Mouse (Mus musculus) intestine, postnatal 0 days (tissue): ENCODE data around the gene Cldn24. TPM values are rescaled to one million over a fixed set of nuclear protein-coding genes. Genes with fewer than 3 reads are reported as not detected.
"Not testable (repeated sequence)": the region's sequence is repeated elsewhere in the genome, so short reads cannot be mapped to it uniquely, and the experiment has no call there.

ENCODE experiments used
- ATAC-seq: fragments of 200-750 bp; cut with Nextera tagmentation; 2 replicates; pipeline ENCODE4 v1.8.0; 2017; ENCODE audit warnings: mild to moderate bottlenecking, moderate TSS enrichment, moderate library complexity
- H3K27ac ChIP-seq: fragments of 300-500 bp; sonication (generic); 2 replicates; pipeline ENCODE4 v1.5.1; 2014; ENCODE audit warnings: mild to moderate bottlenecking, low read depth, low read length, moderate library complexity
- H3K27me3 ChIP-seq: fragments of 300-500 bp; sonication (generic); replicated peaks from 2 replicates; pipeline ENCODE4 v1.6.1; 2014; ENCODE audit warnings: low read length, mixed read lengths; ENCODE audit not compliant: control insufficient read depth, insufficient read depth
- H3K36me3 ChIP-seq: fragments of 300-500 bp; sonication (generic); 2 replicates; pipeline ENCODE4 v1.6.1; 2014; ENCODE audit warnings: mild to moderate bottlenecking, moderate library complexity; ENCODE audit not compliant: control insufficient read depth, insufficient read depth
- H3K4me1 ChIP-seq: fragments of 300-500 bp; sonication (generic); replicated peaks from 2 replicates; pipeline ENCODE4 v1.6.1; 2014; ENCODE audit warnings: antibody characterized with exemption, low read length, mixed read lengths; ENCODE audit not compliant: control insufficient read depth, insufficient read depth
- H3K4me2 ChIP-seq: fragments of 300-500 bp; sonication (generic); replicated peaks from 2 replicates; pipeline ENCODE4 v1.6.1; 2014; ENCODE audit warnings: low read depth, mild to moderate bottlenecking, moderate library complexity
- H3K4me3 ChIP-seq: fragments of 300-500 bp; sonication (generic); 2 replicates; pipeline ENCODE4 v1.5.1; 2014; ENCODE audit warnings: low read depth, low read length
- H3K9ac ChIP-seq: fragments of 300-500 bp; sonication (generic); 2 replicates; pipeline ENCODE4 v1.6.1; 2014; ENCODE audit warnings: mild to moderate bottlenecking, low read depth, low read length
- H3K9me3 ChIP-seq: fragments of 300-500 bp; sonication (generic); 2 replicates; pipeline ENCODE4 v1.6.1; 2016; ENCODE audit warnings: mixed run types; ENCODE audit not compliant: control insufficient read depth
- CTCF ChIP-seq: sonication (generic); IDR thresholded peaks from 2 replicates; pipeline ENCODE4 v1.5.1; 2016; ENCODE audit warnings: low read depth, mild to moderate bottlenecking, control low read depth, antibody characterized with exemption, moderate library complexity
- WGBS: fragments of 180-500 bp; shearing (Covaris S2); extraction: QIAGEN DNeasy Blood & Tissue Kit; methylation state at CpG from one replicate; pipeline ENCODE4 v1.1.7; 2014; 5-methylcytosine and 5-hydroxymethylcytosine counted together
- polyA plus RNA-seq: library from polyadenylated mRNA; unstranded; fragments of >200 nt; fragmentation: Nextera tagmentation; extraction: Ambion mirVana; gene quantifications from 2 replicates; pipeline ENCODE4 v1.2.1, GENCODE M21; 2015

The Cldn24 gene
- polyA plus RNA-seq, 1 experiment from 2014 or later, result not detected

DNA sequence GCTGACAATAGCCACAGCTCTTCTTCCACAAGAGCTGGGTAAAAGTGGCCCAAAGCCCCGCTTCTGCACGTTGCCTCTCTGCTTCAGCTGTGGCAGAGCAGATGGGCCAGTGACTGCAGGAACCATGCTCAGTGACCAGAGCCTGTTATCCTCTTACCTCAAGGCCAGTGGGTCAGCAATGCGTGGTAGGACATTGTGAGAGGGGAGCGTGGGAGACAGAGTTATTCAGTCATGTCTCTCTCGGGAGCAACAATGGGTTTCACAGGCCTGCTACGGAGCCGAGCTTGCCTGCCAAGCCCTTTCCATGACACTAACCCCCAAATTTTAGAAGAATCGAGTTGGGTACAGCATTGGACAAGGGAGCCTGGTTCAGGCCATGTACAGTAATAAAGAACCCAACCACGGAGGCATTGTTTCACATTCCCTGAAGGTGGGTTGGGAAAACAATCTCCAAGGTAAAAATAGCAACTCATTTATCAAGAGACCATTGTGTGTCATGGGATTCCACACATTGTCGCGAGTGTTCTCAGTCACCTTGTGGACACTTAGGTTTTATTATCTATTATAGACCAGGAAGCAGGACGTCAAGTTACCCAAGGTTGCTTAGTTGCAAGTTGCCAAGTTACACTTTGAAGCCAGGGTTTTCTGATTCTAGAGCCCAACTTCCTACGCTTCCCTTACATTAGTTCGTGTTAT is 11.8 kb upstream of the Cldn24 start:
- Histone ChIP-seq H3K4me1 (no peaks in the 10 kb centered on the region), H3K27ac (no peak overlapping the region), H3K9me3 (no peaks in the 10 kb centered on the region), H3K36me3 (no peaks in the 10 kb centered on the region), H3K4me3 (no peak overlapping the region), H3K9ac (no peak overlapping the region), H3K4me2 (no peak overlapping the region), H3K27me3 (no peaks in the 10 kb centered on the region)
- ATAC-seq, result no peak
- WGBS, result 73% methylated on average over 14 of the region's 14 CpGs
- no peak for TF ChIP-seq CTCF

DNA sequence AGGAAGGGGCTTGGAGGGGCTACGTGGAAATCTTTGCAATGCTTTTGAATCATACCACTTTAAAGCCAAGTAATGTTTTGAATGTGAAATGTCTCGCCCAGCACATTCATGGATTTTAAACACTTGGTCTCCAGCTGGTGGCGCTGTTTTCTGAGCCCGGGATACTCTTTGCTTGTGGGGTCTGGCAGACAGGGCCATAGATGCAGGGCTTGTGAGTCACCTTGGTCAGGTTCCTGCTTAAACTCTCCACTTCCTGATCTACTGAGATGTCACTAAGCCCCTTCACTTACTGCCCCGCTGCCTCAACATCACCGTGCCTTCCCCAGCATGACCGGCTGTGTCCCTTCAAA is 11.3 kb upstream of the Cldn24 start:
- Histone ChIP-seq H3K27ac (no peak overlapping the region), H3K4me3 (no peak overlapping the region), H3K27me3 (no peaks in the 10 kb centered on the region), H3K4me1 (no peaks in the 10 kb centered on the region), H3K36me3 (no peaks in the 10 kb centered on the region), H3K9ac (no peak overlapping the region), H3K9me3 (no peaks in the 10 kb centered on the region), H3K4me2 (no peak overlapping the region)
- WGBS, result 77% methylated on average over 7 of the region's 7 CpGs
- no peak for ATAC-seq
- TF ChIP-seq CTCF, result peak; percentile 24; the same call in 1 of the 2 replicates

DNA sequence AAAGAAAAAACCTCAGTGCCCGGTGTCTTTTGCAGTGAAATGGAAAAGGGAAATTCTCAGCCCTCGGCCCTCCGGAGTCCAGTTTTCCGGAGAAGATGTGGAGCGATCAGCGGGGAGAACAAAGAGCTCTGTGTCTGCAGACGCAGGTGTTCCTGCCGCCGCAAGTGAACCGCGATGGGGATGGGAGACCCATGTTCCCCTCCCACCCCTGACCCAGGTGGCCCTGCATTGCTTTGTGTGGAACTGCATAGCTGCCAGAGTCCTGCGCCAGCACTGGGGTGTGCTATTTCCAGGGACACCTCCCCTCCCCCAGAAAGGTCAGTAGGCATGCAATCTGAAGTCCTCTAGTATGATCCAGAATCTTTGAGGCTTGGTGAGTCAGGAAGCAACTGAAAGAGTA is 10.7 kb upstream of the Cldn24 start:
- 85% methylated on average over 12 of the region's 12 CpGs for WGBS
- no peak for ATAC-seq
- H3K27me3 ChIP-seq, result no peaks in the 10 kb centered on the region
- no peaks in the 10 kb centered on the region for H3K4me1 ChIP-seq
- H3K9me3 ChIP-seq, result no peaks in the 10 kb centered on the region
- H3K9ac ChIP-seq, result no peak overlapping the region
- no peaks in the 10 kb centered on the region for H3K36me3 ChIP-seq
- no peak overlapping the region for H3K27ac ChIP-seq
- no peak overlapping the region for H3K4me2 ChIP-seq
- TF ChIP-seq CTCF, result no peak
- no peak overlapping the region for H3K4me3 ChIP-seq

DNA sequence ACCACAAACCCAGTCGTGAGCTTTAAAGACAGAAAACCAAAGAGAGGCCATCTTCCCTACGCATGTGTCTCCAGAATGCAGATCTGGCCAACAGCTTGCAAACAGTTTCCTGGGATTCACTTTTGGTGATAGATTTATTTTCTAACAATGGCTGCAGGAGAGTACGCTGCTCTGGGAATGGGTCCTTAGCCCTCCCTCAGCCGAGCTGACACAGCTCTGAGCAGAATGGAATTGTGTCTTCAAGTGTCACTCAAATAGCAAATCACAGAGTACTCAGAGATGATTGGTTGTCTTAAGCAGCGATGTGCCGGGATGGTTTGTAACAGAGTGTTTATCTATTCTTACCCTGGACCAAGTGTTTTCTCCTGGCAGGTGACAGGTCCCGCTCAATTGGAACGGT is 2.9 kb upstream of the Cldn24 start:
- ATAC-seq, result no peak
- Histone ChIP-seq H3K27ac (no peak overlapping the region), H3K4me3 (no peak overlapping the region), H3K36me3 (no peaks in the 10 kb centered on the region), H3K9me3 (no peaks in the 10 kb centered on the region), H3K4me2 (no peak overlapping the region), H3K9ac (no peak overlapping the region), H3K27me3 (no peaks in the 10 kb centered on the region), H3K4me1 (no peaks in the 10 kb centered on the region)
- WGBS, result 84% methylated on average over 8 of the region's 8 CpGs
- no peak for TF ChIP-seq CTCF

DNA sequence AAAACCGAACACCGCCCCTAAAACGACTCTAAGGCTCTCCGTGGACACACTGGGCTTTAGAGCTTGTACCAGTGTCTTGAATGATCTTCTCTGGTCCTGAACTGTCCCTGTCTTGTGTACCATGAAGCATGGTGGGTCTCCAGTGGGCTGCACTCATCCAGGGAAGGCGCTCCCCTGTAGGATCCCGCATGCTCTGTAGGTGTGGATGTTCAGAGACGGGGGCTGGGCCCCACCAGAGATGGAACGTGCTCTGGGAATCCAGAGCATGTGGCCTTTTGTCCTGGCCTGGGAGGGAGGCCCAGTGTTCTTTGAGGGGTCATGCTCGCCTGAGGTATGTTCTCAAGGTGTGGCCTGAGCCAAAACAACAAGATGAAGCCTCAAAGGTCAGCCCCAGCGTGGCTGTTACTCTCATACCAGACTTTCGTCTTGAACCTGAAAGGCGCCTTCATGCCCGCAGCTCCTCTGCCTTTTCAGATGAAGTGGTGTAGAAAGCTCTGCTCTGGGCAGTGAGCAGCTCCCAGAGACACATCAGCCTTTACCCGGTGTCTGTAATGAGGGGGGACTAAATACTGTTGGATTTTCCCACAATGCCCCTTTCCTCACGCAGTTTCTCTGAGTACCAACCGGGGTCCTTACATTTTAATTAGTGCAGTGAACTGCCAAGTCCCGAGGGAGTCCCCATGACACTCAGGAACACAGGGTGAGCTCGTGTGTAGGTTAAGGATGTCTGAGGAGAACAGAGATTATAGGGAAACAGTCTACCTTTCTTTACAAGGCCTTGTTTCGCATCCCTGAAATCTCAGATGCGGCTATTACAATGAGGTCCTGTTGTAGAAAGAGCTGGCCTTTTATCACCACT is 800 bp upstream of the Cldn24 start:
- WGBS, result 84% methylated on average over 20 of the region's 20 CpGs

DNA sequence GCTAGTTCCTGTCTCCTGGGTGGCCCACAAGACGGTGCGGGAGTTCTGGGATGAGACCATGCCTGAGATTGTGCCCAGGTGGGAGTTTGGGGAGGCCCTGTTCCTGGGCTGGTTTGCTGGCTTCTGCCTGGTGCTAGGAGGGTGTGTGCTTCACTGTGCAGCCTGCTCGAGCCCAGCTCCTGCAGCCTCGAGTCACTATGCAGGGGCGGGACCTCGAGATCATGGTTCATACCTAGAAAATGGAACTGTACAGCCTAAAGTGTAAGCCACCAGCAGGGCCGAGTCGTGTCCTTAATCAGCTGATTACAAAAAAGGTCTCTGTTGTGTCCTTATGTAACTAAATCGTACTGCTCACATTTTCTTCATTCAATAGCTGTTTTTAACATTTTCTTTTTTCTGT is 598 bp downstream of the Cldn24 start:
- H3K4me2 ChIP-seq, H3K36me3 ChIP-seq, H3K9me3 ChIP-seq, H3K27ac ChIP-seq, ATAC-seq, H3K27me3 ChIP-seq, H3K4me1 ChIP-seq, H3K9ac ChIP-seq, H3K4me3 ChIP-seq: not testable (repeated sequence)
- WGBS, result 61% methylated on average over 7 of the region's 9 CpGs

More for the DNA sequence above, 800 bp upstream of the Cldn24 start:
- no peak overlapping the region for H3K27ac ChIP-seq
- H3K4me2 ChIP-seq, result no peak overlapping the region
- no peaks in the 10 kb centered on the region for H3K9me3 ChIP-seq
- H3K4me3 ChIP-seq, result no peak overlapping the region
- no peaks in the 10 kb centered on the region for H3K36me3 ChIP-seq
- no peaks in the 10 kb centered on the region for H3K27me3 ChIP-seq
- H3K4me1 ChIP-seq, result no peaks in the 10 kb centered on the region
- no peak overlapping the region for H3K9ac ChIP-seq
- ATAC-seq, result no peak
- no peak for TF ChIP-seq CTCF
